Mouse (Mus musculus): ENCODE results near the gene Bmpr1b.

The Bmpr1b gene

GRCm38 (mm10) chr3:142034160-142034559 is 135.1 kb downstream of the Bmpr1b start:
- DNase-seq (ENCODE audit: low spot score) = no peak

- no peak for DNase-seq (ENCODE audit: low spot score)
Observed at GRCm38 (mm10) chr3:142019716-142020115, 149.5 kb downstream of the Bmpr1b start.

DNA sequence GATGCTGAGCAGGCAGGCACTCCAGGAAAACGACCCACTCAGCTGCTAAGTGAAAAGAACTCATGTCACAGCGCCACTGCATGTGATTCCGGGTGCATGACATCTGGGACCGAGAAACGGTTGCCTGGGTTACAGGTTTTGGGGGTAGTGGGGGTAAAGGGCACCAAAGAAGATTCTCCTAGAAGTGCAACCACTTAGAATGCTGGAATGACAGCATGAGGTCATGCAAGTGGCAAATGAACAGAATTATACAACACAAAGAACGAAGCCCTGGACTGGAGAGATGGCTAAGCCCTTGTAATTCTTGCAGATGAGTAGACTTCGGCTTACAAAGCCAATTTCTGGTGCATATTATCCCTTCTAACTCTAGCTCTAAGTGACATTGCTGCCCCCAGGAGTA is 184.7 kb downstream of the Bmpr1b start:
- no peak for DNase-seq (ENCODE audit: low spot score)

- no peak for DNase-seq (ENCODE audit: low spot score)
Observed at GRCm38 (mm10) chr3:141981613-141982432, 187.4 kb downstream of the Bmpr1b start.

- no peak for DNase-seq (ENCODE audit: low spot score)
Observed at GRCm38 (mm10) chr3:141966244-141966643, 203.0 kb downstream of the Bmpr1b start.

- no peak for DNase-seq (ENCODE audit: low spot score)
Observed at GRCm38 (mm10) chr3:141952931-141953330, 216.3 kb downstream of the Bmpr1b start.

- no peak for DNase-seq (ENCODE audit: low spot score)
Observed at GRCm38 (mm10) chr3:141950642-141951041, 218.6 kb downstream of the Bmpr1b start.

DNA sequence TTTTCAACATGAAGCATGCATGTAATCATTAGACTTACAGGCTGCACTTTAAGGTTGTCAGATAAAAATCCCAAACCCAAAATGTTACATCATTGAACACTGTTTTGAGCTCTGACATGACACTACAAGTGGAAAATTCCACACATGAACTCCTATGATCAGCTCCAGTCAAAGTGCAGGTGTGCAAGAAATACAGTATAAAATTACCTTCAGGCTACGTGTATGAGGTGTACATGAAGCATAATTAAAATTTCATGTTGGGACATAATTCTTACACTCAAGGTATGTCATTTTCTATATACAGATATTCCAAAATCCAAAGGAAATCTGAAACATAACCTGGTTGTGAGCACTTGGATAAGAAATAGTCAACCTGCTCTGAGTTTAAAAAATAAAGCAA is 220.7 kb downstream of the Bmpr1b start:
- no peak for DNase-seq (ENCODE audit: low spot score)

DNA sequence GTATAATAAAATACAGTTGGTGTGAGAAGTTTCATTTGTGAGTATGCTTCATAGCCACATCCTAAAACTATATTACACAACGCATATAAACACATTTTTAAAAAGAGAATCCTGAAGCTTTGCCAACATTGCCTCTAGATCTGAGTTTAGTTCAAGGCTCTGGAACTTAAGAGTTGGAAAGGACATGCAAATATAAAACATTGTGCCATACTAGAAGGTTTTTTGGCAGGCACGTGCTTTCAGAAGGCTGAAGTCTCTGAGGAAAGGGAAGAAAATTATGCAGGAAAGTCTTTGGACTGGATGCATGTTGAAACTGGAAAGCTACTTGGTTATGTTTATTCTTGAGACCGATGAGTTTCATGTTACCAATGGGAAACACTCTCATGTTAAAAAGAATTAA is 221.1 kb downstream of the Bmpr1b start:
- DNase-seq (ENCODE audit: low spot score) = no peak

- no peak for DNase-seq (ENCODE audit: low spot score)
Observed at GRCm38 (mm10) chr3:141946846-141947245, 222.4 kb downstream of the Bmpr1b start.

- no peak for DNase-seq (ENCODE audit: low spot score)
Observed at GRCm38 (mm10) chr3:141943317-141943742, 225.9 kb downstream of the Bmpr1b start.

DNA sequence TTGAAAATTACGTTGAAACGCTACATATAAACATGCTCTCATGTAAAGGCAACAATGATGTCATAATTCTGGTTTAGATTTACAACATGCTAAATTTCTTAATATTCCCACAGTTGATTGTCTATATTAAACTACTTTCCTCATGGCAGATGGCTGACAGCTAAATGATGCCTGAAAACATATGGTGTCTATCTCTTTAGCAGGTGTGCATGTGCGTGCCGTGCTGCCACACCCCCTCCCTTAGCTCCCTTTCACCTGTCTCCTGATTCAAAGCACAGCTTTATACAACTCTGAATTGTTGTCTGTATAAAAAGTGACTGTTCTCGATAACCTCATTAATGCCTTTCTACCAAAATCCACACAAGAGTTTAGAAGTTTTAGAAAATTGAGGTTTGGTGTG is 229.0 kb downstream of the Bmpr1b start:
- no peak for DNase-seq (ENCODE audit: low spot score)

DNA sequence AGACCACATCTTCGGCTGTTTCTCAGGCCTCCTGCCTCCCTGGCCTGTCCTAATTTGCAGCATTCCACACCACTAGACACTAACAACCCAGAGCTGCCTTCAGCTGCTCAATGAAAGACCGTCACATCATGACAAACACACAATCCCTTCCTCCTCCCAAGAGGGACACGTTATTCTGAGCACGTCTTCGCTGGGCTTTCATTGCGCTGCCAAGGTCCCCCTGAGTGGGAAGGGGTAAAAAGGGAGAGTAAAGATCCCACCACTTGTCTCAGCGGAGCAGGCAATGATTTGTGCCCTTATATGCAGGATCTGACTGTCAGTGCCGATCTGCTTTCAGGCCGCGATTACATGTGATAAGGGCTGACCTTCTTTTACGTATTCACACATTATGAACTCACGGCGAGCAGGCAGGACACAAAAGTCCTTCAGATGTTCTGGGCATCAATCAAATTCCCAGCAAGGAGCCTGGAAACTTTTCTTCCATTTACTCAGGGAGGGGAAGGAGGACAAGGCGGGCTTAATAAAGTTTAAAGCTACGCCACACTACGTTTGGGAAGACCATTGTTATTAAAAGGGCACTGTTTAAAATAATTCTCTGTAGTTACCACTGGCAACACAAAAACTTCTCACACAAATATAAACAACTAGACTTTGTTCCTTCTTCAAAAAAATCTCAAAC is 232.5 kb downstream of the Bmpr1b start:
- DNase-seq (ENCODE audit: low spot score) = no peak

DNA sequence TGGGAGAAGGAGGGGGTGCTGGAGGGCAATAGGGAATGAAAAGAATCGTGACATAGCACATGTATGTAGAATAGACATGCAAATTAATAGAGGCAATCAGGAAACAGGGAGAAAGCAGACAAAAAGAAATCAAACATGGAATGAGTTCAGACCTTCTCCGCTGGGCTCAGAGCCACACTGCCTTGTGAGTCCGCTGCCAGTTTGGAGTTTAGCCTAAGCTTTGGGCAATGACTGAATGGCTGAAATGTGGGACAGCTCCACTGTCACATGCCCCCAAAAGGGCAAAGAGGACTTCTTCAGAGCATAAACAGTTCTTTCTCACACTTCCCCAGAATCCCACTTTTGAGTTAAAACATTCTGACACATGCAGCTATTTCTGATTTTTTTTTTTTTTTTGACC is 236.3 kb downstream of the Bmpr1b start:
- DNase-seq (ENCODE audit: low spot score) = no peak

- DNase-seq (ENCODE audit: low spot score) = no peak
Observed at GRCm38 (mm10) chr3:141931372-141932092, 237.7 kb downstream of the Bmpr1b start.

GRCm38 (mm10) chr3:141923442-141923841 is 245.8 kb downstream of the Bmpr1b start:
- DNase-seq (ENCODE audit: low spot score) = no peak

- no peak for DNase-seq (ENCODE audit: low spot score)
Observed at GRCm38 (mm10) chr3:141921161-141921560, 248.1 kb downstream of the Bmpr1b start.

- no peak for DNase-seq (ENCODE audit: low spot score)
Observed at GRCm38 (mm10) chr3:141919661-141920060, 249.6 kb downstream of the Bmpr1b start.

DNA sequence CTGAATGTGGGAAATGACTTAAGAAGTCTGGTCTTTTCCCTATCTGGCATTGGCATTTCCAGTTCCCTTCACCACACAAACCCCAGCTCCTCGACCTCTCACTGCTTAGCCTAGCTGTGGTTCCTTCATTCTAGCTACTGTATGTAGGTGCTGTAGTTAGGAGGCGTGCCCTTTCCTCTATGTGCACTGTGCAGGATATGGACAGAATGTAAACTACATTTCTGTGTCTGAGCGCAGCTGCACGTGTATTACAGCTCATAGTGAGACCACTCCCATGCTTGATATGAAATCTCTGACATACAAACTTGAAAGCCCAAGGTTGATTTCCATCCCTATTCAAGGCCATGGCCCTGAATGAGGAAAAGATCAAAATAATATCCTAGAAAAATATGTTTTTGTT is 252.1 kb downstream of the Bmpr1b start:
- DNase-seq (ENCODE audit: low spot score) = no peak

DNA sequence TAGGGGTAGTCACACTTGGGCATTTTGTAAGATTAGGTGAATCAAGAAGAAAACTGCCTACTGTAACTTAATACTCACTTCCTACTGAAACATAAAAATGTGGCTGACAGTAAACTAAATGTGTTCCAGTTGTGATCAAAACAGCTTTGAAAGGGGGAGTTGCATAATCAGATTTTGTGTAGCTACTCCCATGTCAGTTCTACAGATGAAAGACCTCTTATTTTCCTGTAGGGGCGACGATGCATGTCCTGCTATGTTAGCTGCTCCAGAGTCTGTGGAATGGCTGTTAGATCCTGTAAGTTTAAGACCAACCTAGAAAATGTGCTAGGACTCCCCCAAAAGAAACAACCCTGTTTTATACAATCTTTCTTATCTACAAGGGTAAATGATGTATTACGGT is 253.2 kb downstream of the Bmpr1b start:
- no peak for DNase-seq (ENCODE audit: low spot score)

DNA sequence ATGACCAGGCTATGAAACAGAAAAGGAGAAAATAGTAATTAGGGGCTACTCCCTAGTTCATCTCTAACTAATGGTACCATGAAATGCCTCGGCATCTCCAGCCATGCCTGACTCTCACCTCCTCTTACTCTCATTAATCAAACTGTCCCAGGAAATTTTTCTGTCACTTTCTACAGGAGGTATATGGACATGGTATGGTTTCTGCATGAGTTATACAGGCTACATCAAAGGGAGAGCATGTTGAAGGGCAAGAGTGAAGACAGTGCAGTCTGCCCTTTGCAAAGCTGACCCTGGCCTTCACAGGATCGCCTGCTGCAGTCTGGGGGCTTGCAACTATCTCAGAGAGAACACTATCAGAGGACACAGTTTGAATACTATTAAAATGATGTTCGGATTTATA is 254.6 kb downstream of the Bmpr1b start:
- no peak for DNase-seq (ENCODE audit: low spot score)

GRCm38 (mm10) chr3:141909136-141909535 is 260.1 kb downstream of the Bmpr1b start:
- DNase-seq (ENCODE audit: low spot score) = no peak
